Mouse (Mus musculus) urinary bladder, postnatal 14 days (tissue): ENCODE results near the gene Gm48552.

Source experiments
- DNase-seq: peaks from one replicate; pipeline ENCODE4 v3.0.0; 2021; ENCODE audit warnings: low spot score

The Gm48552 gene

DNA sequence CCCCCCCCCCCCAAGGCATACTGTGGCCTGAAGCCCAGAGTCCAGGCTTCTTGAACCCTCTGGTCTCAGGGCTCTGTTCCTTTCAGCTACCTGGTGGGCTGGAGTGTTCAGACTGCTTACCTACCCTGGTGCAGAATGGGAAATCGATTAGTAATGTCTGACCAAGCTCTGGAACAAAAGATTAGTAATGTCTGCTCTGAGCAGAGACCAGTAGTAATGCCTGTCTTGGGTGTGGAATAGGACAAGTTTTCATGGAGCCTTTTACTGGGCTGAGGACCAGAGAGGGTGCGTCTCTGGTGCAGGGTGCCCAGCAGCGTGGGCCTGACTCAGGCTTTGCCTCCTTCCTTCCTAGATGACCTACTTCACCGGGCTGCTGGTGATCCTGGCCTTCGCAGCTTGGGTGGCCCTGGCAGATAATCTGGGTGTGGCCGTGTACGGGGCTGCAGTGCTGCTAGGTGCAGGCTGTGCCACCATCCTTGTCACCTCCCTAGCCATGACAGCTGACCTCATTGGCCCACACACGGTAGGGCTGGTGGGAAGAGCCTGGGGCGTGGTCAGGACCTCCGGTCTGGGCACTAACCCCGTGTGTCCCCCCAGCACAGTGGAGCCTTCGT, 26.4 kb upstream of the Gm48552 start:
- DNase-seq: no peak

DNA sequence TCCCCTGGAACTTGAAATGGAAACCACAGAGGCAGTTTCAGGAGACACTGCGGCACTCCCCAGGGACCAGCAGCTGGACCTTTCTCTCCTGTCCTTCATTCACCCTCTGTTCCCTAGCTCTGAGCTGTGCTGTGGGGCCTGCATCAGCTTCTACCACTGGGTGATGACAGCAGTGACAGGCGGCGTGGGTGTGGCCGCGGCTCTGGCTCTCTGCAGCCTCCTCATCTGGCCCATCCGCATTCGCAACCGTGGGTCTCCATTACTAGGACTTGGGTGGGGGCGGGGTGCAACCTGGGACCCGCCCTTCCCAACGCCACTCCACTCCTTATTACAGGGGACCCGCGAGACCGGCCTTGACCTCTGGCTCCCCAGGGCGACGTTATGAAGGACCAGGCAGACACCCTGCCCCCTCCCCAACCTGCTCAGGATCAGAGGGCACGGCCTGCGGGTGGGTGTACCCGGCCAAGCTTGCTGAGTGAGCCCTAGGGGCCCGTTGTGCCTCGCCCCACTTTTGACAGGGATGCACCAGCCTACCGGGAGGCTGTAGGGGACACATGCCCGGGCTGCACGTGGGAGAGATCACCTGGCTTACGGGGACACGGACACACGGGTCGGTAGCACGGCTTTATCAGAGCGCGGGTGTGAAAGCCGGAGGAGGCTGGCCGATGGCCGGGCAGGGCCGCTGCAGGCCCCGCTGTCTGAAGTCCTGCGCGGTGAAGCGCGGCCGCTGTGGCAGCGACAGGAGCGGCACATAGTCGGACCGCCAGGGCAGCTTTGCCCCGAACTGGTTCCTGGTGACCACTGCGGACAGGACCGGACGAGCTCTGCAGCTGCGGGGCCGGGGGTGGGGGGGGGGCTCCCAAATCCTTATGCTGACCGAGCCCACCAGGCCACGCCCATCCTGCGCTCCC, 25.1 kb upstream of the Gm48552 start:
- no peak for DNase-seq

DNA sequence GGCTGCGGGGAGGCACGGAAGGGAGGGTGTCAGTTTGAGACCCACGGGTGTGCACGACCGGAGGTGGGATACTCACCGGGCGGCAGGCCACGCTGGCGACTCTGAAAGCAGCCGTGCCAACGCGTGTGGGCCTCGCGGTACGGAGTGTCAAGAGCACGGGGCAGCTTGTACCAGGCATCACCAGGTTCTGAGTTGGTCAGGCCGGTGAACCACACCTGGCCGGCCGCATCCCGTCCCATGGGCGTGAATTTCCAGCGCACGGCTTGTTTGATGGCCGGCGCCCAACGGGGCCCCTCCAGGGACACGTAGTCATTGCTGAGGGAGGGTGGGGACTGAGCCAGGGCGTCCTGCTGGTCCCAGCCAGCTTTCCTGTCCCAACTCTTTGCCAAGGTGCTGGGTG, 24.1 kb upstream of the Gm48552 start:
- DNase-seq: peak; percentile 56

DNA sequence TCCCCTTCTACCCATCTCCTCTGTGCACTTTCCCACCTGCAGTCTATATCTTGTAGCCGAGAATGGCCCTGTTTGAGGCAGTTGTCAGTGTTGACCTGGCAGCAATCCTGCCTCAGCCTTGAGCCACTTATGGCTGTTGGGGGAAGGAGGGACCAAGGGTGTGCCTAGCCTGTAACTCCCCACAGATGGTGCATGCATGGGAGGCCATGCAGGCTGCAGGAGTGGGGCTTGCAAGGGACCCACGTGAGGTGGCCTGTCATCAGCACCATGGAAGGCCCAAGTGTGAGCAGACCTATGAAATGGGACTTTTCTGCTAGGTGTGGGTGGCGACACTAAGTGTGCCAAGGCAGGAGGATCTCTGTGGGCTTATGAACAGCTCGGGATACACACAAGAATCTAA, 23.7 kb upstream of the Gm48552 start:
- DNase-seq: no peak

DNA sequence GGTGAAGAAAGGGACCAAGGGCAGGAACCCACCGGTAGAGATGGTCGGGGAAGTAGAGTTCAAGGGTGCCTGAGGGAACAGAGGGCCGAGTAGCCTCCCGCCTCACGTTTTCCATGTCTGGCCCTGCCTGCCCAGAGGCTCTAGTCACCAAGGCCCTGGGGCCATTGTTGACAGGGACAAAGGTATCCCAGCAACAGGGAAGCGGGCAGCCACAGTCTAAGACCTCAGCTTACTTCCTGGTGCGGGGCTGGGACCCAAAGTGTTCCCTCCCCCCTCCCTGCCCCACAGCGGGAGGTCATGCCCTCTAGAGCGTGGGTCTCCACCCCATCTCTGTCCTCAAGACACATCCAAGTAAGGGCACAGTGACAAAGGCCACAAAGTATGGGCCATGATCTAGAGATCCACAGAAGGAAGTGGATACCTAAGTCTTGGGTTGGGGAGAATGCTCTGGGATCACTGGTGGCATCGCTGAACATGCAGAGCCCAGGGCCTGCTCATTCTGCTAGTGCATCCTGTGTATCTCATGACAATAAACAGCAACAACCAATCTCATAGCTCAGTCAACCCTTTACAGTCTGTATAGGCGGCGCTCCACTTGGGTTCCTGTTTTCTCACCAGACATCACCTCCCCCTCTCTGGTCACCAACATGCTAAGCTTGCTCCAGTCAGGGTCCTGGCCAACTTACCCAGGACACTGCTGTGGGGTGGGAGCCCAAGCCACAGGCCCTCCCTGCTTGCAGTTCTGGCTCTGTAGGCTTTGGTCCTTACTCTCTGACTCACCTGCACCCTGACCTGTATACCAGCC, 22.9 kb upstream of the Gm48552 start, which contains the start of gene 4930404N11Rik:
Gene 4930404N11Rik, minus strand, starts transcription at position 145 of the 805 bp plus-strand sequence.
- DNase-seq: no peak

DNA sequence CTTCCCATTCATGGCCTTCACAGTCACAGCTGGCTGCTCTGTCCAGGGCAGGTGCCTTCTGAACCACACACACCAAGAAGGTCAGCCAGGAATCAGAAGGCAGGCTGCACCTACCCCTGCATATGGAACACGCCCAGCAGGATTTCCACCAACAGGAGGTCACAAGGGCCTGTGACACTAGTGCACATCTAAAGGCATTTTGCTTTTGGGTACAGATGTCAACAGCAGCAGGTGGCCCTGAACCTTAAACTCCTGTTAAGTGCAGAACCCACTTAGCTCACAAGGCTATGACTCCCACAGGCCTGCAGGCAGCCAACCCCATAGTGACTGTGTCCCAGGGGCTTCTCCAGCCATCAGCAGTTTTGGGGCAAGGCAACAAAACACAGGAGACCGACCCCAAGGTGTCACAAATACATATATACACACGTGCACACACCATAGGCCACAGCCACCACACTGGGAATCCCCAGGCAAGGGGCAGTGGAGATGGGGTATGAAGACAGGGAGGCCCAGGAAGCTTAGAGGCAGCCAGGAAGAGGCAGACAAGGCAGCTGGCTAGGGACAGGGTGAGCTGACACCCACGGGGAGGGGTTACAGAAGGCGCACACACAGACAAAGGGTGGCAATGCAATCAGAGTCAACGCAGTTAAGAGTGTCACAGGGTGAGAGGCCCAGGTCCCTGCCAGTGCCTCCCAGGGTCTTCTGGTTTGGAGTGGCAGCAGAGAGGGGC, 22.2 kb upstream of the Gm48552 start:
- no peak for DNase-seq

DNA sequence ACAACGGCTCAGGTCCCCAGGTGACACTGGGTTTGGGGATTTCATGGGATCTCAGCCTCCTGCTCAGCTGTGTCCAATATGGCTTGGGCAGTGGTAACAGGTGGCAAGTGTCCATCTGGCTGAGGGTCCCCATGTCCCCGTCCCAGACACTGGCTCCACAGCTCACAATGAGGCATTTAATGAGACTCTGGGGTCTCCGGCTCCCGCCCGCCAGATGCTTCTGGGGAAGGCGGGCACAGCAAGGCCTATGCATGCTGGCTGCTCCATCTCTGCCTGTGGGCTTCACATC, 21.7 kb upstream of the Gm48552 start:
- DNase-seq: no peak

DNA sequence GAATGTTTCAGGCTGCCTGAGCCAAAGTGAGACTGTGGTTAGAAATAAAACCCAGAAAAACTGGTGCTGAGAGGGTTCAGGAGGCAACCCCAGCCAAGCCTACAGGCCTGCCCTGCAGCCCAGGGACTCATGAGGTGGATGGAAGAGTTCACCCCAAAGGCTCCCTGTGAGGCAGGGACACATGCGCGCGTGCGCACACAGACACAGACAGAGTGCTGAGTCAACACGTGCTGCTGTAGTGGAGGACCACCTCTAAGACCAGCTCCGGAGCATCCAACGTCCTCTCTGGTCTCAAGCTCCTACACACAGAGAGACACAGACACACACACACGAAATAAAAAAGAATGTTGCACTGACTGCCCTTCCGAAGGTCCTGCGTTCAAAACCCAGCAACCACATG, 13.5 kb upstream of the Gm48552 start:
- DNase-seq: no peak

DNA sequence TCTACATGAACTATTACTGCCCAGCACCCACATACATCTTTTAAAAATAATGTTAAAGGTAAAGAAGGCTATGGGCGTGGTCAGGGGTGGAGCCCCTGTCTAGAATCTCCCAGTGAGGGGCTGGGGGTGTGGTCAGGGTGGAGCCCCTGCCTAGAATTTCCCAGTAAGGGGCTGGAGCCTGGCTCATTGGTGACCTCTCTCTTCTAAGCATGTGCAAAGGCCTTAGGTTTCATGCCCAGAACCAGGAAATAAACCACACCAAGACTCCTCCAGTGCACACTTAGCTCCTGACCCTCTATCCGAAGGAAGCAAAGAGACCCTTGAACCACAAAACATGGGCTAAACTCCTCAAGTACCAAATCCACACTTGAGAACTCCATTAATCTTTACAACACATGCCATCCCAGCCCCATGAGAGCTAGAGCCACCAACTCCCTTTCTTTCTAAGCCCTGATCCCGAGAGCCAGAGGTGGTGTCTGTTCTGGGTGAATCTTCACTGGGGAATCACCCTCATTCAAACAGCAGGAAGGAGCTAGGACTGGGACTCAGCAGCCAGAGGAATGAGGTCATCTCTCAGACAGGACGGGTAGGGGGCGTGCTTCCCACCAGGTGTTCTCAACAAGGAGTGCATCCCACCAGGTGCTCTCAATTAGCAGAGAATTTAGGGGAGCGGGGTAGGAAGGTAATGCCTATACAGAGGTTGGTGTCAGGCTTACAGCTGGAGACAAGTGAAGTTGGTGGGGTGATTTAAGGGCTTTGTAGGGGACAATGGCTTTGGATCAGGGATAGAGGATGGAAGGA, 12.0 kb upstream of the Gm48552 start:
- no peak for DNase-seq

DNA sequence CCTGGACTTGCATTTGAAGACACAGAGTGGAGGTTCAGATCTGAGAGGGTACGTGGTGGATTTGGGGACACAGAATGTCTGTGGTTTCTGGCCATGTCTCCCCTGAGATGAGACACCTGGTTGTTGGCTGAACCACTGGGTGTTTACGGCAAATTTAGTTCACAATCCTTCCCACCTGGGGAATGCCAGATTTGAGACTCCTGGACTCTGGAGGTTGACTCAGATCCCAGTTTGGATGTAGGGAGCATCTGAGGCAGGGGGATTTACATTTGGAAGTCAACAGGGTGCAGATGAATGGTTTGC, 11.5 kb upstream of the Gm48552 start:
- DNase-seq: no peak

DNA sequence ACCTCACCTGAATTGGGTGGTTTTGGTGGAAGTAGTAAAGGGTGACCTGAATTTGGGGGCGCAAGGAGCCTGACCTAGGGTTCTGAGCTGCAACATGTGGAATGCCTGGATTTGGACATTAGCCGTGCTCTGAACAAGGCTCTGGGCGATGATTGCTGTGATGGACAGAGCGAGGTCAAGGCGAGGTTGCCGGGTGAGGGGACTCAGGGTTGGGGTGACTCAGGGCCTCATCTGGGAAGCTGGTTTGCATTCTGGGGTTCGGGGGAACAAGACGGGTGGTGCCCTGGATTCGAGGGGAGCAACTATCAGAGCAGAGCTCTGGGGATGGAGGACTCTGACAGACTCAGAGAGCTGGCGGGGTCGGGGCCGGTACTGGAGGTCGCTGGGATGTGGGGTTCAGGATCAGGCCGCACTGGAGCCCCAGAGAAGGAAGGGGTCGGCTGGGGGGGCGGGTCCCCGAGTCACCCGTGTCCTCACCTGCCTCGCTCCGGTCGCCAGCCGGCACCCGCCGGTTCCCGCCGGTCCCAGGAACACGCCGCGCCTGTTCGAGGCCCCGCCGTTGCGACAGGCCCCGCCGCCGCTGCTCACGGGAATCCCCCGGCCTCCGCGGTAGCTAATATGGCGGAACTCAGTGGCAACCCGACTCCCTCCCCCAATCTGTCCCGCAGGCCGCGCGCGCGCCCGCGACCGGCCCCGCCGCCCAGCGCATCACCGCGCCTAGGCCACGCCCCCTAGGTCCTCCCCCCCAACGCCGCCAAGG, 10.8 kb upstream of the Gm48552 start, which contains the start of gene Fzr1:
Gene Fzr1, minus strand, starts transcription at position 724 of the 760 bp plus-strand sequence.
- no peak for DNase-seq

DNA sequence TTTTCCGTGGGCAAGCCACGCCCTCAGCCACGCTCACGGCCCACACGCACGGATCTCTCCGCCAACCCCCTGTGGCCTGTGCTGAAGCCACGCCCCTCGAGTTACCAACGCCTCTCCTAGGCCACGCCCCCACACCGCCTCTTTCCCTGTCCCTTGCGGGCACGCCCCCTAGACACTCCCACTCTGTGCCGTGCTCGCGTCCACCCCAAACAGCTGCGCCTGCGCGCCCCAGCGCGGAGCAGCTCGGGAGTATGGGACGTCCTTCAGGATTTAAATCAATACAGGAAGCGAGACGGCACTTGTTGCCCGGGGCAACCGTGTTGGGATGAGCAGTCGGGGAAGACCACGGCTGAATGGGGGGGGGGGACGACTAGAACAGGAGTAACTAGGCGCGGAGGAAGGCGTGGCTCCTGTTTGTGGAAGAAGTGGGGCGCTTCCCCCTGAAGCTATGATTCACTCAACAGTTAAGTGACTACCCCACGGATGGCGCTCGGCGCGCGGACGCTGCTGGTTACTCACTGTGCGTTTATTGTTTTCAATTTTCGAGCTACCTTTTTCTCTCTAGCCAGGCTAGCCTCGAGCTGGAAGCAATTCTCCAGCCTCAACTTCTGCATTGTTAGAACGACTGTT, 10.1 kb upstream of the Gm48552 start:
- peak; percentile 100 for DNase-seq

DNA sequence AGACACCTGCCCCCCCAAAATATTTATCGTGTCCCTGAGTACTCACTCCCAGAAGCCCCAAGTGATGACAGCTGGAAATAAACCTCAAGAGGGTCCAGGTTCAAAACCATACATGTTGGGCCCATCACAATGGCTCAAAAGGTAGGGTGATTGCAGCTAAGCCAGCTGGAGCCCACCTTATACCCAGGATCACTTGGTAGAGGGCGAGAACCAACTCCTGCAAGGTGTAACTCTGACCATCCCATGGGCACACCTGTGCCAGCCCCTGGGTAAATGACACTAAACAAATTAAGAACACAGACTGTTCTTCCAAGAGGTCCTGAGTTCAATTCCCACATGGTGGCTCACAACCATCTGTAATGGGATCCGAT, 9.6 kb upstream of the Gm48552 start:
- no peak for DNase-seq

DNA sequence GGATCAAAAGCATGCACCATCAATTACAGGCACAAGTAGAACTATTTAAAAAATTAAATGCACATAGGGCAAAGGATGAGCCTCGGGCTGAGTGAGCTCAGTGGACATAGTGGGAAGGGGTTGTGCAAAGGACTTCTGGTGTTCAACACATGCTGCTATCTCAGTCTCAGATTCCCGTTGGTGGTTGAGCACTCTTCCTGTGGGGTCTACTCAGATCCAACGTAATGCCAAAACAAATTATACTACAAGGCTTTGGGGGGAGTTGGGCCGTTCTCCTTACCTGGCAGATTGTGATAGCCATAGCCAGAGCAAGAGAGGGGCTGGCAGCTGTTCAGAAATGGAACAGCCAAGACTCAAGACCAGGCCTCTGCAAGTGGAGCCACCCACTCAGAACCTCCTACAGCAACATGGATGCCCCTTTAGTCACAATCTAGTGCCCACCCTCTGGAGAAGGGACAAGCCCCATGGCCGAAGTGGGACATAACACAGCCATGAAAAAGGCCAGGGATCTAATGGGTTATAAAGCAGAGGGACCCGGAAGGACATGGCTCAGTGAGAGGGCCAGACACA, 8.9 kb upstream of the Gm48552 start:
- no peak for DNase-seq

DNA sequence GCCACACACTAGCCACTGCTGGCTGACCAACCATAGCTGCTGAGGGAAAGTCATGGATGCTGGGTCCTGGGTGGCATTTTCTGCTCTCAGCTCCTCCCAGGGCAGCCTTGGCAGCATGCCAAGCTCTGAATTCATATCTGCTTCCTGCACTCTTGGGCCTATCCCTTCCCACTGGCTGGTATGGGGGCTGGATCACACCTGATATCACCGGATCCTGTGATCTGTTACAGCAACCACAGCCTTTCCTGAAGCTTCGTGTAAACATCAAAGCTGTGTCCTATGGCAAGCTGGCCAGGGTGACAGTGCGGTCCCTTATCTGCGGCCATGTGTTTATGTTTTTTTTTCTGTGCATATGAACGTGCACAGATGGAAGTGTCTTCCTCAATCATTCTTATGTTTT, 6.8 kb upstream of the Gm48552 start:
- no peak for DNase-seq

DNA sequence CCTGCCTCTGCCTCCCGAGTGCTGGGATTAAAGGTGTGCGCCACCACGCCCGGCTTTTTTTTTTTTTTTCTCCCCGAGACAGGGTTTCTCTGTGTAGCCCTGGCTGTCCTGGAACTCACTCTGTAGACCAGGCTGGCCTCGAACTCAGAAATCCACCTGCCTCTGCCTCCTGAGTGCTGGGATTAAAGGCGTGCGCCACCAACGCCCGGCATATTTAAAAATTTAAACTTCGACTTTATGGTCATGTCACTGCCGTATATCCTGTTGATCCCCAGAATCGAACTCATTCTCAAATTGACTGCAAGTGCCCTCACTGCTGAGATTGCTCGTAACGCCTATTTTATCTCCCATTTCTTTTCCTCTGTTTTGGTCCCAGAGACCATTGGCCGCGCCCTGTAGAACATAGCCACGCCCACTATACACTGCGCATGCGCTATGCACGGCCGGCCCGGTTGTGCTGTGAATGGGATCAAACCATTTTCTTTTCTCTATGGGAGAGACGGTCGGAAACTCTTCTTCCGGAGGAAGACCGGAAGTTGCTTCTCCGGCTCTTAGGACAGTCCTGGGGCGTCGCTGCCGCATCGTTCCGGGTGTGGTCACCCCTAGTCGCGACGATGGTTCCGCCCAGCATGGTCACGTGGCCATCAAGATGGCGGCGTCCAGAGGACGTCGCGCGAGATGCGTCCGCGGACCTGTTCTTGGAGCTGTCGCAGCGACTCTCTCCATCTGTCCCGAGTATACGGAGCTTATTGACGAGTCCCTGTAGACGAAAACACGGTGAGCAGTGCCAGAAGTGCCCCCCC, 4.8 kb upstream of the Gm48552 start, which contains the start of the genes Dohh and Gm48551:
Gene Dohh, plus strand, starts transcription at position 627 of the 803 bp plus-strand sequence.
Gene Gm48551, plus strand, starts transcription at position 665 of the 803 bp plus-strand sequence.
- peak; percentile 100 for DNase-seq

DNA sequence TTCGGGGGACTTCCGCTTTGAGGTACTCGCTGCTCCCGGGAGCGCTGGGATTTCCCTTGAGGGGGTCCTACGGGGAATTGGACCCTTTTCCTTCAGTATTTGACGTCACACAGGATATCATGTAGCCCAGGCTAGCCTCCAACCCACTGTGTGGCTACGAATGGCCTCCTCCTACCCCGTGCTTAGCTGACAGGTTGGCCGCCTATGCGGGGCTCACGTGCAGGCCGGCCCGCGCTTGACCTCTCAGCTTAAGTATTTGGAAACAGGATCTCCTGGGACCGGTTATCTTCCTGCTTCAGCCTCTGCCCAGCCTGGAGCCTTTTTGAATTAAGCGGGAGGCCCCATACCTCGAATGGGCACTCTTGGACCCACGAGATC, 4.2 kb upstream of the Gm48552 start:
- no peak for DNase-seq

DNA sequence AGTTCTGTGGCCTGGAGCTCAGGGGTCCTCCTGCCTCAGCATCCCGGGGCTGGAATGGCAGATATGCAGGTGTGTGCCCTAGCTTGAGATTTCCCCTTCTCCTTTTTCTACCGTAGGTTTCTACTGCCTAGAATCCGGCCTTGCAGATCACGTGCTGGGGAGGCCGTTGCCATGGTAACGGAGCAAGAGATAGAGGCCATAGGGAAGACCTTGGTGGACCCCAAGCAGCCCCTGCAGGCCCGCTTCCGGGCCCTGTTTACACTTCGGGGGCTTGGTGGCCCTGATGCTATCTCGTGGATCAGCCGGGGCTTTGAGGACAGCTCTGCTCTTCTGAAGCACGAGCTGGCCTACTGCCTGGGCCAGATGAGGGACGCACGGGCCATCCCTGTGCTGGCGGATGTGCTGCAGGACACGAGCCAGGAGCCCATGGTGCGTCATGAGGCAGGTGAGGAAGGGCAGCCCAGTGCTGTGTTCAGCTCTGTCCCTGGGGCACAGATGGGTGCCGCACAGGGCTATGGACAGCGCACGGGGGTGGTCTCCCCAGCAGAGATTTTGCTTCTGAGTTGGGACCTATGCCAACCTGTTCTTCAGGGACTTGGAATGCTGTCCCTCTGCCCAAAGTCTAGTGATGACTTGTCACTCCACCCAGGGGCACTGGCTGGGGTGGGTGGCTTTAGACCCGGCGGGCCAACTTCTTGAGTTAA, 3.0 kb upstream of the Gm48552 start:
- DNase-seq: no peak
